Mouse (Mus musculus) forebrain, postnatal 0 days (tissue): ENCODE measurements at regions not wholly inside any gene's neighbourhood (a gene's known extent, or its start where the extent isn't known, plus 50 kb on each side); places are given as distances from the start of the nearest gene placed in this dataset.
A peak's percentile ranks its signal among the peaks of the same experiment; 100 is the strongest.

ENCODE experiments used
- ATAC-seq: fragments of 200-750 bp; cut with Nextera tagmentation; 2 replicates; pipeline ENCODE4 v1.8.0; 2017; ENCODE audit warnings: mild to moderate bottlenecking, moderate library complexity
- DNase-seq: peaks from one replicate; pipeline ENCODE4 v3.0.0-alpha.2; 2015
- H3K27ac ChIP-seq: fragments of 300-500 bp; sonication (generic); 2 replicates; pipeline ENCODE4 v1.5.1; 2014; ENCODE audit warnings: low read depth, mild to moderate bottlenecking, antibody characterized with exemption, low read length, moderate library complexity, mixed read lengths
- H3K27me3 ChIP-seq: fragments of 300-500 bp; sonication (generic); 2 replicates; pipeline ENCODE4 v1.6.1; 2014; ENCODE audit warnings: mild to moderate bottlenecking, low read length, mixed read lengths; ENCODE audit not compliant: insufficient read depth
- H3K36me3 ChIP-seq: fragments of 300-500 bp; sonication (generic); 2 replicates; pipeline ENCODE4 v1.6.1; 2014; ENCODE audit warnings: mild to moderate bottlenecking, moderate library complexity; ENCODE audit not compliant: insufficient read depth
- H3K4me1 ChIP-seq: fragments of 300-500 bp; sonication (generic); 2 replicates; pipeline ENCODE4 v1.6.1; 2014; ENCODE audit warnings: antibody characterized with exemption; ENCODE audit not compliant: insufficient read depth
- H3K4me2 ChIP-seq: fragments of 300-500 bp; sonication (generic); 2 replicates; pipeline ENCODE4 v1.6.1; 2014; ENCODE audit warnings: low read depth, mild to moderate bottlenecking, moderate library complexity
- H3K4me3 ChIP-seq: fragments of 300-500 bp; sonication (generic); 2 replicates; pipeline ENCODE4 v1.5.1; 2014; ENCODE audit warnings: low read depth, low read length, mixed read lengths
- H3K9ac ChIP-seq: fragments of 300-500 bp; sonication (generic); 2 replicates; pipeline ENCODE4 v1.6.1; 2014; ENCODE audit warnings: mild to moderate bottlenecking
- H3K9me3 ChIP-seq: fragments of 300-500 bp; sonication (generic); 2 replicates; pipeline ENCODE4 v1.6.1; 2016; ENCODE audit warnings: low read length
- CTCF ChIP-seq: sonication (generic); IDR thresholded peaks from 2 replicates; pipeline ENCODE4 v1.5.1; 2016; ENCODE audit warnings: antibody characterized with exemption, control low read depth, low read depth
- WGBS: fragments of 180-500 bp; shearing (Covaris S2); extraction: QIAGEN DNeasy Blood & Tissue Kit; methylation state at CpG from one replicate; pipeline ENCODE4 v1.1.7; 2014; 5-methylcytosine and 5-hydroxymethylcytosine counted together

DNA sequence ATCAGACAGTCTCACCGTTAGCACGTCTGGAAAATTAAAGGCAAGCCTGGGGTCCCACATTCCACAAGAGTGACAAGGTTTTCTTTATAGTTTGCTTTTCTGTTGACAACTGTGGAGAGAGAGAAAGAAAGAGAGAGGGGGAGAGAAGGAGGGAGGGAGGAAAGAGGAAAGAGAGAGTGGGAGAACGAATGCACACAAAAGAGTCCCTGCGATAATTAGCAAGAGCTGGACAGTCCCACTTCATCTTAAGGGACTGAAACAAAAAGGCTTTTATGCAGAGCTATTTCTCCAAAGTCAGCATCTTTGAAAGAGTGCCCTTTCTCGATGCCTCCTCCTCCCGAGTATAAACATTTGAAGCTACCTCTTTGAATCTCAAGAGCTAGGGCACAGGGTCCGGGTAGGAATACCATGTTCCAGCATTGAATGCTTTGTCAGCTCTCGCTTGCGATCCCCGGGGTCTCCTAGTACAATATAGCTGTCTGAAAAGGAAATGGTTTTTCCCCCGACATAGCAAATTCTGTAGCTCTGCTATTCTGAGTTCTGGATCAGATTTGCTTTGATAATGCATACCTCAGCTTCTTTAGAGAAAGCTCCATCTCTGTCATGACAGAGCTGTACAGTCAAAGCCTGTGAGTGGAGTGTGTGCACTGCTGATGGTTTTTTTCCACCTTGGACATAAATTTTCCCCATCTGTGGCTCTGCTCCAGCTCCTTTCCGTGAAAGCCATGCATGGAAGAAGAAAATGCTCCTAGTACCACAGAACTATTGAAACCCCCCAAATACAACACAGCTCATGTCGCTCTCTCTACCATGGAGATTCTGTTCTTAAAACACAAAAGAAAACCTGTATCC lies 282.9 kb upstream of the Fbxl7 start:
- H3K4me2 ChIP-seq: peak overlapping the region; percentile 30
- ATAC-seq: peak; percentile 48

DNA sequence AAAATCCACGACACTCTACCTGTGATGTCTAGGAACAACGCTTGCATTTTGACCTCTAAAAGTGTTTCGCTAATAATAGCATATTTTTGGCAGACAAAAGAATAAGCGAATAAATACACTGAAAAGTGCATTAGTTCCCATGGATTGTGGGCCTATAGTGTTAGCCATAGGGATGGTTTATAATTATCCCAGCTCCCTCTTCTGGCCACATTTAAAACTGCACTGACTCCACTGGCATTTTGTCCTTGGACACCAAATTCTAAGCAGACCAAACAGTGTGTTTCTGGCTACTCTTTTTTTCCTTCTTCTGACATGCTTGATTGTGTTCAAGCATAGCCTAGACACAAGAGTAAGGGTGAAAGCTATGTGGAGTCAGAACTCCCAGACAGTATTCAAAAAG lies 276.8 kb upstream of the Ank start:
- Histone ChIP-seq H3K36me3 (no peaks in the 10 kb centered on the region), H3K27me3 (no peaks in the 10 kb centered on the region), H3K4me3 (no peak overlapping the region), H3K27ac (no peak overlapping the region), H3K9ac (no peak overlapping the region), H3K4me1 (no peaks in the 10 kb centered on the region), H3K4me2 (no peak overlapping the region), H3K9me3 (no peaks in the 10 kb centered on the region)
- 43% methylated on average over 4 of the region's 4 CpGs for WGBS
- TF ChIP-seq CTCF: peak; percentile 86
- peak; percentile 79 for DNase-seq
- peak; percentile 36; the same call in 1 of the 2 replicates for ATAC-seq

More for the DNA sequence above, 282.9 kb upstream of the Fbxl7 start:
- Histone ChIP-seq H3K27ac (no peak overlapping the region), H3K36me3 (no peaks in the 10 kb centered on the region), H3K27me3 (no peaks in the 10 kb centered on the region), H3K9me3 (no peaks in the 10 kb centered on the region), H3K9ac (0 out of 2 replicates have a peak overlapping the region, but pooled peaks have one; percentile 19), H3K4me3 (no peak overlapping the region), H3K4me1 (no peaks in the 10 kb centered on the region)
- no peak for TF ChIP-seq CTCF
- 14% methylated on average over 13 of the region's 13 CpGs for WGBS
- peak; percentile 16 for DNase-seq

DNA sequence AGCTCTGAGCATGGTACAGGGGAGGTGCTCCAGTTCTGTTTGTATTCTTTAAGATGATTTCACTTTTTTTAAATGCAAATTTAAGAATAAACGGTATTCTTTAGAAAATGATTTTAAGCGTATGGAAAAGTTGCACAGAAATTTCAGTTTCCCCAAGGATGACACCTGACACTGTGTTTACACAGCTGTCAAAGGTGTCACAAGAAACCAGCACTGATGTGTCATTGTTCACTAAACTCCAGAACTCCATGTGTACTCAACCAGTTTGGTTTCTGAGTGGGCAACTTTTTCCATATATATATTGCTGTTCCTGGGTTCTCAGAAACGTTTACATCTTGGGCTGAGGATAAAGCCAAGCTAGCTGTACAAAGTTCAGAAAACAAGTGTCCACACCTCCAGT lies 265.0 kb upstream of the Ank start:
- Histone ChIP-seq H3K9ac (no peak overlapping the region), H3K27me3 (no peaks in the 10 kb centered on the region), H3K4me3 (no peak overlapping the region), H3K9me3 (no peaks in the 10 kb centered on the region), H3K4me1 (no peaks in the 10 kb centered on the region), H3K4me2 (no peak overlapping the region), H3K36me3 (no peaks in the 10 kb centered on the region), H3K27ac (no peak overlapping the region)
- no peak for TF ChIP-seq CTCF
- WGBS: 91% methylated on average over 3 of the region's 3 CpGs
- DNase-seq (no peak), ATAC-seq (no peak)

DNA sequence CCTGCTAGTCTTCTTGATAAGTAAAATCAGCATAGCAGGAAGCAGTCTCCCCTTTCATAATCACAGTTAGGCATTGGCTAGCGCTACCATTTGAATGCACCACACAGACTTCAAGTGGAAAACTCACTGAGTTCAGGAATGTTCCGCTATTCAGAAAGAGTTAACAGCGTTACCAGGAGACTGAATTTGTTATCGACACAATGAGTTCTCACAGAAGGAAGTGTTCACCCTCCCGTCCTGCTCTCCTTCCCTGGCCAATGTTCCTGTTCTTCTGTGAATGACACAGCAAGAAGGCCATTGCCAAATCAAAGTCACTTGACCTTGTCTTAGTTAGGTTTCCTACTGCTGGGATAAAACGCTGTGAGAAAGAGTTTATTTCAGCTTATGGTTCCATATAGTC lies 261.6 kb upstream of the Ank start:
- no peak overlapping the region for H3K4me3 ChIP-seq
- no peaks in the 10 kb centered on the region for H3K27me3 ChIP-seq
- H3K36me3 ChIP-seq: no peaks in the 10 kb centered on the region
- no peak for TF ChIP-seq CTCF
- H3K9ac ChIP-seq: no peak overlapping the region
- H3K9me3 ChIP-seq: no peaks in the 10 kb centered on the region
- DNase-seq: no peak
- WGBS: 27% methylated on average over 6 of the region's 6 CpGs
- no peak overlapping the region for H3K4me2 ChIP-seq
- ATAC-seq: peak; percentile 34
- H3K4me1 ChIP-seq: no peaks in the 10 kb centered on the region
- no peak overlapping the region for H3K27ac ChIP-seq

DNA sequence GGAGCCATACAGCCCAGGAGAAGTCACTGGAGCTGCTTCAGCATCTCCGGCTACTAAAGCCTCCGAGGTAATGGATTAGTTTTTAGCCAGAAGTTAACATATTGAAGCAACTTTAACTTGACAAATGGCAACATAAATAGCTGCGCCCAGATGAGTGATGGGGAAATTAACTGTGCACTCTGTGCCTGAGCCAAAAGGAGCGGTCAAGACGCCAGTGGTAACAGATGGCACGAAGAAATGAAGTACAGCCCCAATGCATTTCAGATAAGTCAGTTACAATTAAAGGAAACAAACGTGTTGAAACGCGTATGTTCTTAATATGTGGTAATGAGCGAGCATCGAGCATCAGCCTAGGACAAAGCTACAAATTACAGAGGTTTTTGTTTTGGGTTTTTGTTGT lies 259.0 kb upstream of the Ank start:
- TF ChIP-seq CTCF: no peak
- Histone ChIP-seq H3K36me3 (no peaks in the 10 kb centered on the region), H3K27ac (no peak overlapping the region), H3K9ac (no peak overlapping the region), H3K4me1 (no peaks in the 10 kb centered on the region), H3K9me3 (no peaks in the 10 kb centered on the region), H3K27me3 (no peaks in the 10 kb centered on the region), H3K4me2 (no peak overlapping the region), H3K4me3 (no peak overlapping the region)
- DNase-seq (no peak), ATAC-seq (no peak)
- WGBS: 65% methylated on average over 11 of the region's 11 CpGs

DNA sequence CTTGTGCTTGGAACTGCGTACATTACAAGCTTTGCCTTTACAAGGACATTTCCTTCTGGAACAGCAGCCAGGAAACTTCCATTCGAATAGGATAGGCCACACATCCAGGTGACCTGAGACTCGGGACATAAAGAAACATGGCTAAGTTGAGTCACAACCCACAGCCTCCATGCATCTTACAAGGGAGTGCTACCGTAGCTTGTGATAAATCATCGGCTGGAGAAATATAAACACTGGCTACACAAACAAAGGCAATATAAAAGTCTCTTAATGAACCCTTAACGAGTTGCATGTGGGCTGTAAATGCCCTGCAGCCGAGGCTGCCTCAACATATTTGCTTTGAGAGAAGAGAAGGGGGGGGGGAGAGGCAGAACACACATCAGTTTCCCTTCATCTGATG lies 250.1 kb upstream of the Ank start:
- DNase-seq (no peak), ATAC-seq (no peak)
- TF ChIP-seq CTCF: no peak
- Histone ChIP-seq H3K9me3 (no peaks in the 10 kb centered on the region), H3K27ac (no peak overlapping the region), H3K4me2 (no peak overlapping the region), H3K4me1 (no peaks in the 10 kb centered on the region), H3K27me3 (no peaks in the 10 kb centered on the region), H3K4me3 (no peak overlapping the region), H3K36me3 (no peaks in the 10 kb centered on the region), H3K9ac (no peak overlapping the region)
- 44% methylated on average over 7 of the region's 7 CpGs for WGBS

DNA sequence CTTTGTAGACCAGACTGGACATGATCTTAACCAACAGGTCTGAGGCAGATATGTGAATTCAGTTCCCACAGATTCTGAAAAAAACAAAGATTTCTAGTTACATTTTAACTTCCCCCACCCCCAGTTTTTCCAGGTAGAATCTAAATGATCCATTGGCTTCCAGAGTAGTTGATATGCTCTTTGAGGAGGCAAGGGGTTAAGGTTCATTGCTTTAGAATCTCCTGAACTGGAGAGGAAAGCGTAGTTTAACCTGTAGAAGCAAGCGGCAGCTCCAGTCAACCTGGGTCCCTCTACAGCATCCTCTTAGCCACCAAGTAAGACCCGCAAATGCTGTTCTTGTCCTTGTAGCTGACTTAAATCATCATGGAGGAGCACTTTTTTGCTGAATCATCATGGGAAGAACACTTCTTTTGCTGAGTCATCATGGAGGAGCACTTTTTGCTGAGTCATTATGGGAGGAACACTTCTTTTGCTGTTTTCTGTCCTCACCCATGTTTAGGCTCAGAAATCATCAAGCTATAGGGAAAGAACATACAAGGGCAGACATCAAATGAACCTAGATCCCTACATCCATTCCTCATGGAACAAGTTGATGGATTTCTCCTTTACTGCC lies 247.2 kb upstream of the Ank start:
- ATAC-seq (no peak), DNase-seq (no peak)
- H3K9ac ChIP-seq: no peak overlapping the region
- no peak overlapping the region for H3K27ac ChIP-seq
- TF ChIP-seq CTCF: no peak
- H3K36me3 ChIP-seq: no peaks in the 10 kb centered on the region
- no peaks in the 10 kb centered on the region for H3K27me3 ChIP-seq
- WGBS: 98% methylated on average over 3 of the region's 3 CpGs
- no peaks in the 10 kb centered on the region for H3K4me1 ChIP-seq
- H3K4me2 ChIP-seq: no peak overlapping the region
- no peaks in the 10 kb centered on the region for H3K9me3 ChIP-seq
- no peak overlapping the region for H3K4me3 ChIP-seq
